Mouse (Mus musculus) forebrain, embryonic 15.5 days (tissue): ENCODE data around the gene Tbc1d2. TPM values are rescaled to one million over a fixed set of nuclear protein-coding genes. Genes with fewer than 3 reads are reported as not detected.
"Not testable (repeated sequence)": the region's sequence is repeated elsewhere in the genome, so short reads cannot be mapped to it uniquely, and the experiment has no call there.

Experiments
- ATAC-seq: fragments of 200-750 bp; cut with Nextera tagmentation; replicated peaks from 2 replicates; pipeline ENCODE4 v1.8.0; 2017; ENCODE audit warnings: mild to moderate bottlenecking, moderate TSS enrichment, moderate library complexity
- H3K27ac ChIP-seq: fragments of 300-500 bp; sonication (generic); replicated peaks from 2 replicates; pipeline ENCODE4 v1.5.1; 2015; ENCODE audit warnings: mild to moderate bottlenecking, inconsistent platforms
- H3K27me3 ChIP-seq: fragments of 300-500 bp; sonication (generic); 2 replicates; pipeline ENCODE4 v1.6.1; 2015; ENCODE audit warnings: inconsistent platforms
- H3K36me3 ChIP-seq: fragments of 300-500 bp; sonication (generic); 2 replicates; pipeline ENCODE4 v1.6.1; 2015; ENCODE audit warnings: mild to moderate bottlenecking, inconsistent platforms
- H3K4me1 ChIP-seq: fragments of 300-500 bp; sonication (generic); 2 replicates; pipeline ENCODE4 v1.6.1; 2015; ENCODE audit warnings: inconsistent platforms
- H3K4me2 ChIP-seq: fragments of 300-500 bp; sonication (generic); replicated peaks from 2 replicates; pipeline ENCODE4 v1.6.1; 2015; ENCODE audit warnings: mild to moderate bottlenecking, inconsistent platforms
- H3K4me3 ChIP-seq: fragments of 300-500 bp; sonication (generic); 2 replicates; pipeline ENCODE4 v1.5.1; 2015; ENCODE audit warnings: mild to moderate bottlenecking, inconsistent platforms
- H3K9ac ChIP-seq: fragments of 300-500 bp; sonication (generic); replicated peaks from 2 replicates; pipeline ENCODE4 v1.6.1; 2015; ENCODE audit warnings: mild to moderate bottlenecking, inconsistent platforms
- H3K9me3 ChIP-seq: fragments of 300-500 bp; sonication (generic); 2 replicates; pipeline ENCODE4 v1.6.1; 2016; ENCODE audit warnings: inconsistent platforms
- WGBS: fragments of 180-500 bp; shearing (Covaris S2); methylation state at CpG from one replicate; pipeline ENCODE4 v1.1.7; 2015; ENCODE audit warnings: mixed read lengths; 5-methylcytosine and 5-hydroxymethylcytosine counted together
- polyA plus RNA-seq: library from polyadenylated mRNA; unstranded; fragments of >200 nt; fragmentation: Nextera tagmentation; extraction: Ambion mirVana; gene quantifications from 2 replicates; pipeline ENCODE4 v1.2.1, GENCODE M21; 2015

Tbc1d2 gene
- polyA plus RNA-seq, 1 experiment from 2014 or later, result 0.98 TPM

DNA sequence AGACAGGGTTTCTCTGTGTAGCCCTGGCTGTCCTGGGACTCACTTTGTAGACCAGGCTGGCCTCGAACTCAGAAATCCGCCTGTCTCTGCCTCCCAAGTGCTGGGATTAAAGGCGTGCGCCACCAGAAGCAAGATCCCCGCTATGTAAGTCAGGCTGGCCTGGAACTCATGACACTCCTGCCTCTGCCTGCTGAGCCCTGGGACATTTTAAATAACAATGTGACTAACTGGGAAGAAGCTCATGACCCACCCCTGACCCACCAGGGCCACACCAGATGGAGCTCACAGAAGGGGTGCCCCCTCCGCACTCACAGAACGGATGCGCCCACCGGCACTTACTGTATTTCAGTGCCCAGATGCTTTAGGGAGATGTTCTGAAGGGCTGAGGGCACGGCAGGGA lies 12.8 kb downstream of the Tbc1d2 start:
- not testable (repeated sequence) for H3K4me2 ChIP-seq, ATAC-seq, H3K27me3 ChIP-seq, H3K4me3 ChIP-seq, H3K27ac ChIP-seq, H3K36me3 ChIP-seq, H3K4me1 ChIP-seq, H3K9me3 ChIP-seq, H3K9ac ChIP-seq
- 93% methylated on average over 10 of the region's 10 CpGs for WGBS

DNA sequence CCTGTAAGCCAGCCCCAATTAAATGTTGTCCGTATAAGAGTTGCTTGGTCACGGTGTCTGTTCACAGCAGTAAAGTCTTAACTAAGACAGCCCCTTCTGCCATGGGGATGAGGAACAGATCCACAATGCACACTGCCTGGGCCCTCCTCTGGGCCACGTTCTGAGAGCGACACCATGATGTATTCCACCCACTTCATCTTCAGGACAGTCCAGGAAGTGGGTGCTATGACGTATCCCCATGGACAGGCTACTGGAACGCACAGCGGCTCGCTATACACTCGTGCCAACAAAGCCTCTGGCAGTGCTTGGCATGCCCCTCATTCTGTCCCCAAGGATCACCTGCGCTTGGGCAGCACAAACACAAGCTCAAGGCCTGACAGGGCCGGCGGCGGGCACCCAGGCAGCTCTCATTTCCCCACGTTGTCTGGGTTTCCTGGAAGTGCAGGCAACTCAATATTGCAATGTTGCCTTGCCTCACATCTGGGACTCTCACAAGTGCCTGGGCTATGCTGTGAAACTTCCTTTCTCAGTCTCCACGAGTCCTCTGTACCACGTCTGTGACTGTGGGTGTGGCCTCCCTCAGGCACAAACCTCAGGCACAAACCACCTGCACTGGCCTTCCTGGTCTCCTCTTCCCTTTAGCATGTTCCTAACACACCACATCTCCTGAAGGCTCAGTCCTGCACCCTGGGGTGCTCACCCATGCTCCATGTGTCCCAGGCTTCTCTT lies 14.1 kb downstream of the Tbc1d2 start:
- no peak overlapping the region for H3K9ac ChIP-seq
- H3K9me3 ChIP-seq, result no peaks in the 10 kb centered on the region
- no peaks in the 10 kb centered on the region for H3K4me1 ChIP-seq
- H3K27ac ChIP-seq, result no peak overlapping the region
- no peaks in the 10 kb centered on the region for H3K27me3 ChIP-seq
- no peak for ATAC-seq
- H3K4me3 ChIP-seq, result no peak overlapping the region
- 89% methylated on average over 16 of the region's 16 CpGs for WGBS
- no peak overlapping the region for H3K4me2 ChIP-seq
- no peaks in the 10 kb centered on the region for H3K36me3 ChIP-seq

GRCm38 (mm10) chr4:46634881-46635280 lies 15.1 kb downstream of the Tbc1d2 start:
- Histone ChIP-seq H3K4me3 (no peak overlapping the region), H3K9ac (no peak overlapping the region), H3K4me2 (no peak overlapping the region), H3K27me3 (no peaks in the 10 kb centered on the region), H3K27ac (no peak overlapping the region), H3K36me3 (no peaks in the 10 kb centered on the region), H3K9me3 (no peaks in the 10 kb centered on the region), H3K4me1 (no peaks in the 10 kb centered on the region)
- WGBS, result 61% methylated on average over 6 of the region's 6 CpGs
- no peak for ATAC-seq

DNA sequence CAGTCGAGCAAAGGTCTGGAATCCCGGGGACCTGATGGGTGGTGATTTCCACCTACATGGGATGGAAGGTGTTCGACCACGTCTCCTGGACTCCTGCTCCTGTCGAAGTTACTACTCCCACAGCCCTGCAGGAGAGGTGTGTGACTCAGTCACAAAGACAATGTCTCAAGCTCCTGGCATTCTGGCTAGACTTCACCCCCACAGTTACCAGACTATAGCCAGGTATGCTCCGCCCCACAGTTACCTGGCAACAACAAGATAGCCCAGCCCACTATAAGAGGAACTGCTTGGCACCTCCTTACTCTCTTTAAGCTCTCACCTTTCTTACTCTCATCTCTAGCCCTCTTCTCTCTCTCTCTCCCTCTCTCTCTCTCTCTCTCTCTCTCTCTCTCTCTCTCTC lies 16.4 kb downstream of the Tbc1d2 start:
- not testable (repeated sequence) for ATAC-seq, H3K36me3 ChIP-seq, H3K4me1 ChIP-seq, H3K27me3 ChIP-seq, H3K9ac ChIP-seq, H3K27ac ChIP-seq, H3K4me2 ChIP-seq, H3K9me3 ChIP-seq, H3K4me3 ChIP-seq
- 75% methylated on average over 6 of the region's 6 CpGs for WGBS

GRCm38 (mm10) chr4:46632465-46632864 lies 17.5 kb downstream of the Tbc1d2 start:
- no peaks in the 10 kb centered on the region for H3K4me1 ChIP-seq
- 83% methylated on average over 2 of the region's 2 CpGs for WGBS
- H3K9me3 ChIP-seq, result no peaks in the 10 kb centered on the region
- H3K4me3 ChIP-seq, result no peak overlapping the region
- no peak overlapping the region for H3K4me2 ChIP-seq
- H3K9ac ChIP-seq, result no peak overlapping the region
- no peak overlapping the region for H3K27ac ChIP-seq
- no peaks in the 10 kb centered on the region for H3K27me3 ChIP-seq
- no peak for ATAC-seq
- H3K36me3 ChIP-seq, result no peaks in the 10 kb centered on the region

- ATAC-seq, result no peak
- WGBS, result 55% methylated on average over 9 of the region's 9 CpGs
- no peak overlapping the region for H3K4me2 ChIP-seq
These were observed 19.6 kb downstream of the Tbc1d2 start for GRCm38 (mm10) chr4:46630390-46630789.

DNA sequence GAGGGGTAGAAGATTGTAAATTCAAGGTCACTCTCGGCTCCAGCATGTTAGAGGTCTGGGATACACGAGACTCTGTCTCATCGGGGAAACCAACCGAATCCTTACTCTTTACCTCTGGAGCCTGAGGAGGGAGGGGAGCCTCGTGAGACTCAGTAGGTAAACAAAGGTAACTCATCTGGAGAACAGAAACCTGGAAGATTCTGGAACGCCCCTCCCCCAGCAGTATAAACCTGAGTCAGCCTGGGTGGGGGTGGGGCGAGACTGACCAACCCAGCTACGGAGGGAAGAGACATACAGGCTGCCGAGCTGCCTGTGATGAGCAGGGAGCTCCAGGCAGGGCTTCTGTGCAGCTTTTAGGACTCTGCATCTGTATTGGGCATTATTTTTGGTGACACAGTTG lies 21.1 kb downstream of the Tbc1d2 start:
- H3K36me3 ChIP-seq, result no peaks in the 10 kb centered on the region
- H3K4me2 ChIP-seq, result no peak overlapping the region
- H3K4me1 ChIP-seq, result peaks cover 7% of the 10 kb centered on the region; the same call in 1 of the 2 replicates
- no peak overlapping the region for H3K27ac ChIP-seq
- H3K9me3 ChIP-seq, result no peaks in the 10 kb centered on the region
- no peaks in the 10 kb centered on the region for H3K27me3 ChIP-seq
- ATAC-seq, result no peak
- H3K4me3 ChIP-seq, result no peak overlapping the region
- WGBS, result 59% methylated on average over 9 of the region's 9 CpGs
- no peak overlapping the region for H3K9ac ChIP-seq

More at GRCm38 (mm10) chr4:46630390-46630789, 19.6 kb downstream of the Tbc1d2 start:
- no peaks in the 10 kb centered on the region for H3K9me3 ChIP-seq
- H3K4me3 ChIP-seq, result no peak overlapping the region
- H3K27ac ChIP-seq, result no peak overlapping the region
- H3K27me3 ChIP-seq, result no peaks in the 10 kb centered on the region
- H3K4me1 ChIP-seq, result no peaks in the 10 kb centered on the region
- H3K9ac ChIP-seq, result no peak overlapping the region
- no peaks in the 10 kb centered on the region for H3K36me3 ChIP-seq

DNA sequence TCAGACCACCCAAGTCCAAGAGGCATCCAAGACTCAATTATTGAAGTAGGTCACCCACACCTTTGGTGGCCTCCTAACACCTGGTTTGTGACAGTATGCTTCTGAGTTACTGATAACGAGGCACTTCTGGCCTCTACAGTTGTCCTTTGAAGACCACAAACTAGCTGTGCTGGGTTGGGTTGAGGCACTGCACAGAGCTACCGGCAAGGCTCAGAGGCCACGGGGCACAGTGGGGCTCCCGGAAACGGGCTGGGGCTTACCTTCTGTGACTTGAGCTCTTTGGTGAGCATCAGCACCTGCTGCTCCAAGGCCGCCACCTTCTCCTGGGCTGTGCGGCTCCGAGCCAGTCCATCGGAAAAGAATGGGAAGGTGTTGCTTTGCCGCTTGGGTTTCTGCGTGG lies 21.9 kb downstream of the Tbc1d2 start:
- Histone ChIP-seq H3K27me3 (no peaks in the 10 kb centered on the region), H3K36me3 (no peaks in the 10 kb centered on the region), H3K27ac (no peak overlapping the region), H3K4me3 (no peak overlapping the region), H3K9ac (no peak overlapping the region), H3K4me1 (peaks cover 7% of the 10 kb centered on the region; the same call in 1 of the 2 replicates), H3K9me3 (no peaks in the 10 kb centered on the region), H3K4me2 (no peak overlapping the region)
- 82% methylated on average over 11 of the region's 11 CpGs for WGBS
- no peak for ATAC-seq

DNA sequence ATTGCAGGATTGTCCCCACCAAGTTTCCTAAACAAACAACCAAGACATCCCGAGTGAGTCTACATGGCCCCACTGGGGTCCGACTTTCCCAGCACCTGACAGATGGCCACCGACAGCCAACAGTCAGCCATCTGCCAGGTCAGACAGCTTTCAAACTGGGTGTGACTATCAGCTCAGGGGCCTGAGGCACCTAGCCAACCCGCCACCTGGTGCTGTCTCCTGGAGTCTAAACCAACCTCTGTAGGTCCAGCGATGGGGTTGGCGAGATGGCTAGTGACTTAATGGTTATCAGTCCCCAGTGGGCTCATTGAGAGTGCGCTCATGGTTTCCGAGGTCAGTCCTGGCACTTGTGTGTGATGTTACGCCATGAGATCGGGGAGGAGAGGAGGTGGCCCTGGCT lies 24.9 kb downstream of the Tbc1d2 start:
- H3K4me1 ChIP-seq, result peaks cover 10% of the 10 kb centered on the region; the same call in 1 of the 2 replicates
- ATAC-seq, result no peak

GRCm38 (mm10) chr4:46623007-46623406 lies 27.0 kb downstream of the Tbc1d2 start:
- no peak for ATAC-seq
- 88% methylated on average over 5 of the region's 5 CpGs for WGBS
- Histone ChIP-seq H3K4me3 (no peak overlapping the region), H3K36me3 (no peaks in the 10 kb centered on the region), H3K4me1 (peaks cover 10% of the 10 kb centered on the region; the same call in 1 of the 2 replicates), H3K27ac (no peak overlapping the region), H3K9ac (no peak overlapping the region), H3K9me3 (no peaks in the 10 kb centered on the region), H3K4me2 (no peak overlapping the region), H3K27me3 (no peaks in the 10 kb centered on the region)

More for the DNA sequence above, 24.9 kb downstream of the Tbc1d2 start:
- H3K36me3 ChIP-seq, result no peaks in the 10 kb centered on the region
- H3K27me3 ChIP-seq, result no peaks in the 10 kb centered on the region
- H3K4me3 ChIP-seq, result no peak overlapping the region
- no peaks in the 10 kb centered on the region for H3K9me3 ChIP-seq
- no peak overlapping the region for H3K4me2 ChIP-seq
- WGBS, result 64% methylated on average over 10 of the region's 10 CpGs
- H3K9ac ChIP-seq, result no peak overlapping the region
- H3K27ac ChIP-seq, result no peak overlapping the region

DNA sequence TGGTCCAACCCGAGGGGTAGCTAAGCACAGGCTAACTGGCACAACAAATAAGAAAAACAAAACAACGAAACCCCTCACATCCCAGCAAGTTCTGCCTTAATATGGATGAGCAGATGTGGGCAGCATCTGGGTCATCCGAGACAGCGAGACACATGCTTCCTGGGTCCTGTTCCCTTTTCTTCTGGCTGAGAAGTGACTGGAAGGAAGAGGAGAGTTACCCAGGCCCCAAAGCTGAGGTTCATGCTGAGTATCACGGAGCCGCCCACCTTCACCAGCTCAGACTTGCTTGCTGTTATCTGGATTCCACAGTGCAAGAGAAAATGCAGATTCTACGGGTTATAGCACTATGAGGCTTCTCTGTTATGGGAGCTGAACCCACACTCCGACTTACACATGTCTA lies 29.1 kb downstream of the Tbc1d2 start:
- no peaks in the 10 kb centered on the region for H3K27me3 ChIP-seq
- WGBS, result 78% methylated on average over 8 of the region's 8 CpGs
- no peak for ATAC-seq

DNA sequence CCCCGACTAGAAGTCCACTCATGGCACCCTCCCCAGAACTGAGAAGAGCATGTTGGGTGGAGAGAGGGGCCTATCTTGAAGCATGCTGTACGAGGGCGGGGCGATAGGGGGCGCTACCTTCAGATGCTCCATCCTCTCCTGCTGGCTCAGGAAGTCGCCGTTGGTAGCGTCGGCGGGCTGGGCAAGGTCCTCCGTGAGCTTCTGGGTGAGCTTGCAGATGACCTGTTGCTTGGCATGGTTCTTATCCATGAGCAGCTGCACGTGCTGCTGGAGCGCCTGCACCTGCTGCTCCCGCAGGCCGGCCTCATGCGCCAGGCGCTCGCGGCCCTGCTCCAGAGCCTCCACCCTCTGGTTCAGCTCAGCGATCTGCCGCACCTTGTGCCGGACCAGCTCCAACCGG lies 29.7 kb downstream of the Tbc1d2 start:
- H3K4me3 ChIP-seq, result no peak overlapping the region
- no peak for ATAC-seq
- no peaks in the 10 kb centered on the region for H3K27me3 ChIP-seq
- no peak overlapping the region for H3K9ac ChIP-seq
- H3K4me2 ChIP-seq, result 0 out of 2 replicates have a peak overlapping the region, but pooled peaks have one; percentile 2
- no peaks in the 10 kb centered on the region for H3K36me3 ChIP-seq
- no peak overlapping the region for H3K27ac ChIP-seq
- peaks cover 10% of the 10 kb centered on the region; the same call in 1 of the 2 replicates for H3K4me1 ChIP-seq
- no peaks in the 10 kb centered on the region for H3K9me3 ChIP-seq
- WGBS, result 8% methylated on average over 23 of the region's 23 CpGs

More for the DNA sequence above, 29.1 kb downstream of the Tbc1d2 start:
- Histone ChIP-seq H3K9me3 (no peaks in the 10 kb centered on the region), H3K36me3 (no peaks in the 10 kb centered on the region), H3K4me2 (no peak overlapping the region), H3K9ac (no peak overlapping the region), H3K4me1 (peaks cover 10% of the 10 kb centered on the region; the same call in 1 of the 2 replicates), H3K27ac (no peak overlapping the region), H3K4me3 (no peak overlapping the region)
